Mouse (Mus musculus) thymus, postnatal 25 days (tissue): ENCODE results near the gene Spag7.

ENCODE experiments used
- DNase-seq: peaks from one replicate; pipeline ENCODE4 v3.0.0; 2022

Spag7 gene

GRCm38 (mm10) chr11:70679894-70680293, 10.7 kb upstream of the Spag7 start:
- no peak for DNase-seq

GRCm38 (mm10) chr11:70679361-70679760, 10.1 kb upstream of the Spag7 start:
- DNase-seq, result no peak

- no peak for DNase-seq
Measured at GRCm38 (mm10) chr11:70678576-70678975, 9.4 kb upstream of the Spag7 start.

DNA sequence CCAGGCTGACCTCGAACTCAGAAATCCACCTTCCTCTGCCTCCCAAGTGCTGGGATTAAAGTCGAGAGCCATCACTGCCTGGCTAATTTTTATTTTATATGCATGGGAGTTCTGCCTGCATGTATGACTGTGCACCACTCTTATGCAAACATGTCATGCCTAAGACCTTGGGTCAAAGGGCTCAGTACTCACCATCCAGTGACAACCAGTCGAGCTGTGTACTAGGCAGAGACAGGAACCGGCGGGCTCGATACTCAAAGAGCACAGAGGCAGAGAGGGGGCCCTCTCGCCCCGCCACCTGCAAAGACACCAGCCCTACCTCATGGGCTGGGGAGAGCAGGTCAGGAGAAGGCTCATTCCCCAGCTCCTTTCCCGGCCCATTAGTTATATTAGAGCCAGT, 8.9 kb upstream of the Spag7 start:
- DNase-seq, result no peak

DNA sequence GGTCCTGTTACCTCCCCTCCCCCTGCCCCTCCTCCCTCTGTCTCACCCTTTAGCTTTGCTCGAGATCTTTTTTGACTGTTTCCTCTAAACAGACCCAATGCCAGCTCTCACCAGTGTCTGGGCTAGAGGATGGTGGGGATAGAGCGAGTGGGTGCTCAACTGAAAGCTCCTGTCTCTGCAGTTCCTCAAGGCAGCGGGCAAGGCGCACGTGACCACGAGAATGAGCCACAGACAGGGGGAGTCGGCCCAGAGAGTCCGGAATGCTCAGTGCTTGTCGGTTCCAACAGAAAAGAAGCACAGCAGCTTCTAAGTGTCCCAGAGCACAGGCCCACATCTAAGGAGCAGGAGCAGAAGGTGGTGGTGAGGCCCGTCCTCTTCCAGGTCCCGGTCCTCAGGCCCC, 5.3 kb upstream of the Spag7 start:
- DNase-seq, result no peak

DNA sequence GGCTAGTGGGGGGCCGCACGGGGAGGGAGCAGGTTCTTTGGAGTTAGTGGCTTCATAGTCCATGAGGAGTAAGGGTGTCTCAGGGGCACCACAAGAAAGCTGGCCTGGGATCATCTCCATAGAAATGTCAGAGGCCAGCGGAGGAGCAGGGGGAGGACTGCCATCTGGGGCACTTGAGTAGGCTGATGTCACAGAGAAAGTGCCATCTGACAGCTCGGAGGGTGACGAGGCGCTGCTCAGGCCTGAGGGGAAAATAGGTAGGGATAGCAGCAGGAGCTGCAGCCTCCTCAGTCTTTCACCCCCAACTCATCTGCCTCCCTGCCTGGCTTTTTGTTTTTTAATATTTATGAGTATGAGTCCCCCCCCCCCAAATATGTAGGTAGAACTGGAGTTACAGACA, 4.8 kb upstream of the Spag7 start:
- DNase-seq, result no peak

- DNase-seq, result no peak
Measured at GRCm38 (mm10) chr11:70671333-70672047, 2.3 kb upstream of the Spag7 start.

- no peak for DNase-seq
Measured at GRCm38 (mm10) chr11:70670483-70670882, 1.3 kb upstream of the Spag7 start.

- DNase-seq, result peak; percentile 94
Measured at GRCm38 (mm10) chr11:70669582-70670345, 548 bp upstream of the Spag7 start.

GRCm38 (mm10) chr11:70668335-70668770, 863 bp downstream of the Spag7 start:
- DNase-seq, result no peak

DNA sequence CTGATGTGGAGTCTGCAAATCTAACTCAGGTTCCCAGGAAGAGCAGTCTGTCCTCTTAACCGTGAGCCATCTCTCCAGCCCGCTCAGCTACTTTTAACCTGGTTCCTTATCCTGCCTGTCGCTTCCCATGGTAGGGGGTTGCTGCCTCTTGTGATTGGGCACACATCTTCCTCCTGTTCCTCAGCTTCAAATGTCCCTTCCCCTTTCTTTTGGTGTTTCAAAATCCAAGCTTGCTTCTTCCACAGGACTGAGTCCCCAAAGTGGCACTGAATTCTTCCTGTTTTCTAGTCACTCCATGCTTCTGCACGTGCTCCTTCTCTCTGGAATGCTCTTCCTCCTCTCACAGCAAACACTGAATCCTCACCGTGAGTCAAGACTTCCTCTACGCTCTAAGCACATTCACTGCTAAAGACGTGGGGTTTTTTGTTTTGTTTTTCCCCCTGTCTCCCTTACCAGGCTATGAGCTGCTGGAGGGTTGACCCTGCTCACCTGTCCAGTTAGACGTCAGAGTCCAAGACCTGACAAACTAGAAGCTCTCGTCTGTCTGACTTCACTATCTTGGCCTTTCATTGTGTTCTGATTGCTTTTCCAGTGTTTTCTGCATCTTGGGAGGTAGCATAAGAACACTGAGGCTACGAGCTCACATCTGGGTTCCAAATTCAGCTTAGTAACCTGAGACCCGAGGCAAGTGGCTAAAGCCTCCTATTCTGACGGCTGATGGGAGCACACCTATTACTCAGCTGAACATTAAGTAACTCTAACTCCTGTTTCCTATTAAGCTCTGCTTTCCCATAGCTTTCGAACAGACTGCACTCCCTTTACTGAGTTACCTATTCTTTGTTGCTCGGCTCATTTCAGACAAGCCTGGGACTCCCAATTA, 1.7 kb downstream of the Spag7 start:
- DNase-seq, result no peak

DNA sequence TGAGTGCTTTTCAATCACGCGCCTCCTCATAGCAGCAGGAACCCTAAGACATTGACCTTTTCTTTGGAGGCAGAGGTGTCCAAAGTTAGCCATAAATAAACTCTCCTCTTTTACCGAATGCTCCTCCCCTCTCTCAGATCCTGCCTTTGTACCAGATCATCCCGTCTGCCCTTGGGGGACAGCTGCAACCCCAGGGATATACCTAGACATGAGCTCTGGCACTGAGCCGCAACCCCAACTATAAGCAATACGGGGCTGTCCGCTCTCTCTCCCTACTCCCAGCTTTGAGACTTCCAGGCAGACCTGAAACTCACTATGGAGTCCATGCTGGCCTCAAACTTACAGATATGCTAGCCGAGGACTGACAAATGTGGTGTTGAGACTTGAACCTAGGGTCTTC, 2.5 kb downstream of the Spag7 start:
- DNase-seq, result no peak

DNA sequence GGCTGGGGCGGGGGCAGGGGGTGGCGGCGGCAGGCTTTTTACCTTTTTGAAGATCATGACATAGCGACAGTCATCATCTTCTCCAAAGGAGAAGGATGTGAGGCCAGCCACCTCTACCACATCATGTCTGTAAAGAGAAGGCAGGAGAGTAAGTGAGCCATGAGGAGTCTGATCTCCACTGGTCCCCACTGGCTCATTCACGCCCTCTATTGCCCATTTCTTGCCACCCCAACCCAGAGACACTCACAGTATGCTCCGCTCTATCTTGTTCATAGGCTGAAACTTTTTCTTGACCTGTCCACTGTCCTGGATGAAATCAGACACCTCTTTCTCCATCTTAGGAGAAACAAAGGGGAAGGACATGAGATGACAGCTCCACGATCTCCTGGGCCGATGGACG, 4.5 kb downstream of the Spag7 start:
- no peak for DNase-seq

DNA sequence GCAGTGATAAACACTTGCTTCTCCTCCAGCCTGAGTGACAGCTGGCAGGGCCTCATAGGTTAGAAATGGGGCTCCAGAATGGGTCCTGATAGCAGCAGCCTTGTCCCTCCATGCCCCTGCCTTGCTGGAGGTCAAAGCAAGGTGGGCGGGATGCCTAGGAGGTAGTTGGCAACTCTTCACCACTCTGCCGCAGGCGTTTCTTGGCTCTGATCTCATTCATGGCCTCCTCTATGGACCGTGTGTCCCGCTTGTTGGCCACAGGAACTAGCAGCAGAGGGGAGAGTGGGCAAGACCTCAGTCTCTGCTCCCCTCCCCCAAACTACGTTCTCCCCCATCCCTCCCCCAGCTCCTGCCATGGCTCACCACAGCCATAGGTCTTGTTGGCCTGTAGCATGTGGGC, 5.3 kb downstream of the Spag7 start:
- DNase-seq, result no peak

- DNase-seq, result no peak
Measured at GRCm38 (mm10) chr11:70663101-70663500, 6.1 kb downstream of the Spag7 start.

DNA sequence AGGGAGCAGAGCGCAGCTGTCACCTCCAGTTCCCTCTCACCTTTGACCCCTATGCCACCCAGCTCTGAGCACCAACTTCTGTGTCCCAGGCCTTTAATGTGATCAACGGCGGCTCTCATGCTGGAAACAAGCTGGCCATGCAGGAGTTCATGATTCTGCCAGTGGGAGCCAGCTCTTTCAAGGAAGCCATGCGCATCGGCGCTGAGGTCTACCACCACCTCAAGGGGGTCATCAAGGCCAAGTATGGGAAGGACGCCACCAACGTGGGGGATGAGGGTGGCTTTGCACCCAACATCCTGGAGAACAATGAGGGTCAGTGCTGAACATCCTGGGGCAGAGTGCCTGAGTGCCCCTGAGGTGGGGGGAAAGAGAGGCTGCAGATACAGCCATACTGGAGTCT, 8.6 kb downstream of the Spag7 start:
- no peak for DNase-seq

DNA sequence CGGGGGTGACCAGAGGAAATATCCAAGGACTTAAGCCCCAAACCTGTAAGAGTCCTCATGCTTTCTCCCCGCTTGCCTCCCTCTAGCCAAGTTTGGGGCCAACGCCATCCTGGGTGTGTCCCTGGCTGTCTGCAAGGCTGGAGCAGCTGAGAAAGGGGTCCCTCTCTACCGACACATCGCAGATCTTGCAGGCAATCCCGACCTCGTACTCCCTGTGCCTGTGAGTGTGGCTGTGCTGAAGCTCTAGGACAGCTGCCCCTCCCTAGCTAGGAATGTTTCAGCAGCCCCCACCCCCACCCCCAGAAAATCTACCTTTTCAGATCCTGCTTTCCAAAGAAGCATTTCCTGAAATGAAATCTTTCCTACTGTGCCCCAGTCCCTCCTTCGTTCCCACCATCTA, 10.3 kb downstream of the Spag7 start:
- no peak for DNase-seq

- DNase-seq, result no peak
Measured at GRCm38 (mm10) chr11:70658521-70658920, 10.7 kb downstream of the Spag7 start.

- no peak for DNase-seq
Measured at GRCm38 (mm10) chr11:70657991-70658390, 11.2 kb downstream of the Spag7 start.

DNA sequence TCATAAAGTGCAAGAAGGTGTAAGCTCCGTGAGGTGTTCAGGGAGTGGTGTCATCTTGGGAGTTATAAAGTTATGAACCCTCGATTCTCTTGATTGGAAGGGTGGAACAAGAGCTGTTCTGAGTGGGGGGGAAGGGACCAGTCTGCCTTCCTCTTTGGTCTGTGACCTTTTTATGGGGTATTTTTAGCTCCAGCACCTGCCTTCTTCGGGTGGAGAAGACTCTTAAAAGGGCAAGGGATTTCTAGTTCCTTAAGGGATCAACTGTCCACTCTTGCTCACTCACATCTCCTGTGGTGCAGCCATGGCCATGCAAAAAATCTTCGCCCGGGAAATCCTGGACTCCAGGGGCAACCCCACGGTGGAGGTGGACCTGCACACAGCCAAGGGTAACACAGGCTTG, 11.6 kb downstream of the Spag7 start:
- peak; percentile 47 for DNase-seq

DNA sequence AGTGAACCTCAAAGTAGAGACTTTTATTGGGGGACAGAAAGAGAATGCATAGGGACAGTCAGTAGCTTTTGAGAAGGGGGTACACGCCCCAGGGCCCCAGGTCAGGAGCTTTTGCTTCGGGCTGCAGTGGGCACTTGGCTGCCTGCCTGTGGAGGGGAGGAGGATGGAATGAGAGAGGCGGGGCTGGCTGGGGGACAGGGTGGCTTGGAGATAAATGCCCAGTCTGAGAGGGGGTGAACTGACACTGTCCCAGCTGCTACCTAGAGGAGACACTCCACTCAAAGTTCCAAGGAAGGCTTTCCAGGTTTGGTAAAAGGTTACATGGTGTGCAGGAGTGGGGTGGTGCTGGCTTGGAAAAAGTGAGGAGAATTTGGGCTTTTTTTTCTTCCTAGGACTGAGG, 12.3 kb downstream of the Spag7 start, which contains the start of gene Eno3:
Eno3 (plus strand) TSS at position 239 of the 400 bp plus-strand sequence.
- no peak for DNase-seq

- DNase-seq, result peak; percentile 22
Measured at GRCm38 (mm10) chr11:70656456-70656927, 12.7 kb downstream of the Spag7 start.
